Mouse (Mus musculus) testis, adult 2 months (tissue): ENCODE results near the gene Dner.

ENCODE experiments used
- CTCF ChIP-seq: fragments of 200-500 bp; IDR thresholded peaks from 2 replicates; pipeline ENCODE4 v1.5.1; 2012; ENCODE audit warnings: low read depth, mild to moderate bottlenecking, inconsistent platforms, low read length, moderate library complexity; ENCODE audit not compliant: control insufficient read depth, insufficient read depth, insufficient replicate concordance
- POLR2A ChIP-seq: fragments of 200-500 bp; IDR thresholded peaks from 2 replicates; pipeline ENCODE4 v1.6.1; 2012; ENCODE audit warnings: low read depth, mild to moderate bottlenecking, inconsistent platforms, low read length, moderate library complexity; ENCODE audit not compliant: control insufficient read depth

GRCm38 (mm10) chr1:84470342-84470741 lies 225.7 kb downstream of the Dner start:
- TF ChIP-seq CTCF (peak; percentile 70; the same call in 1 of the 2 replicates), POLR2A (no peak)
